Mouse (Mus musculus) kidney, adult 2 months (tissue): ENCODE results near the gene Pramel3. TPM values are rescaled to one million over a fixed set of nuclear protein-coding genes. Genes with fewer than 3 reads are reported as not detected.
"Not testable (repeated sequence)": the region's sequence is repeated elsewhere in the genome, so short reads cannot be mapped to it uniquely, and the experiment has no call there.

Source experiments
- DNase-seq: peaks from one replicate; pipeline ENCODE4 v3.0.0; 2021
- H3K27ac ChIP-seq: fragments of 200-500 bp; 2 replicates; pipeline ENCODE4 v1.5.1; 2012; ENCODE audit warnings: low read depth, low read length, control low read depth, inconsistent platforms; ENCODE audit not compliant: insufficient read depth
- H3K27me3 ChIP-seq: fragments of 200-500 bp; replicated peaks from 2 replicates; pipeline ENCODE4 v1.6.1; 2012; ENCODE audit warnings: mild to moderate bottlenecking, moderate library complexity, low read length, inconsistent platforms; ENCODE audit not compliant: control insufficient read depth, insufficient read depth
- H3K36me3 ChIP-seq: fragments of 200-500 bp; 2 replicates; pipeline ENCODE4 v1.6.1; 2012; ENCODE audit warnings: mild to moderate bottlenecking, moderate library complexity, low read length, inconsistent platforms; ENCODE audit not compliant: control insufficient read depth, insufficient read depth
- H3K4me1 ChIP-seq: fragments of 200-500 bp; 2 replicates; pipeline ENCODE4 v1.6.1; 2011; ENCODE audit warnings: low read length; ENCODE audit not compliant: control insufficient read depth, insufficient read depth
- H3K4me3 ChIP-seq: fragments of 200-500 bp; 2 replicates; pipeline ENCODE4 v1.5.1; 2011; ENCODE audit warnings: mild to moderate bottlenecking, low read depth, low read length, control low read depth; ENCODE audit not compliant: insufficient read depth
- WGBS: fragments of 180-500 bp; shearing (Covaris S2); methylation state at CpG from one replicate; pipeline ENCODE4 v1.1.7; 2018; 5-methylcytosine and 5-hydroxymethylcytosine counted together
- polyA plus RNA-seq: library from polyadenylated mRNA; depleted of rRNA; stranded (reverse); fragments of >200 nt; gene quantifications from 2 replicates; pipeline ENCODE4 v1.2.3, GENCODE M21; 2012; rRNA removed

Pramel3 gene
- polyA plus RNA-seq, result not detected in 2 replicates

GRCm38 (mm10) chrX:135302007-135302406 is at the start of gene Pramel3:
TSS of gene Pramel3 (plus strand) at chrX:135302307.
- not testable (repeated sequence) for H3K36me3 ChIP-seq, H3K27me3 ChIP-seq
- 96% methylated on average over 14 of the region's 14 CpGs for WGBS

GRCm38 (mm10) chrX:135360685-135361084 is 58.6 kb downstream of the Pramel3 start:
- not testable (repeated sequence) for DNase-seq, H3K4me1 ChIP-seq, H3K36me3 ChIP-seq, H3K27ac ChIP-seq, H3K27me3 ChIP-seq, H3K4me3 ChIP-seq
- WGBS, result 23% methylated on average over 3 of the region's 6 CpGs

More at GRCm38 (mm10) chrX:135302007-135302406, at the start of gene Pramel3:
- not testable (repeated sequence) for DNase-seq, H3K4me3 ChIP-seq, H3K27ac ChIP-seq, H3K4me1 ChIP-seq

GRCm38 (mm10) chrX:135361943-135362342 is 59.8 kb downstream of the Pramel3 start:
- H3K36me3 ChIP-seq, DNase-seq, H3K27ac ChIP-seq, H3K27me3 ChIP-seq, H3K4me1 ChIP-seq, H3K4me3 ChIP-seq: not testable (repeated sequence)
- no CpG with 5 or more reads among the region's 4 CpGs for WGBS

Other genes with a start within 250 kb of the Pramel3 start
- not detected in 2 replicates for gene Gm15023, start 124.7 kb upstream of the Pramel3 start, polyA plus RNA-seq
- gene Tceal6, start 91.6 kb upstream of the Pramel3 start, polyA plus RNA-seq, result not detected in 2 replicates
- not detected in 2 replicates for gene Gm5128, start 71.0 kb downstream of the Pramel3 start, polyA plus RNA-seq
- gene Gm7903, start 131.5 kb downstream of the Pramel3 start, polyA plus RNA-seq, result not detected in 2 replicates
- not detected in 2 replicates for gene AV320801, start 192.3 kb downstream of the Pramel3 start, polyA plus RNA-seq